Mouse (Mus musculus): ENCODE results near the gene Spatc1l.

Gene Spatc1l

DNA sequence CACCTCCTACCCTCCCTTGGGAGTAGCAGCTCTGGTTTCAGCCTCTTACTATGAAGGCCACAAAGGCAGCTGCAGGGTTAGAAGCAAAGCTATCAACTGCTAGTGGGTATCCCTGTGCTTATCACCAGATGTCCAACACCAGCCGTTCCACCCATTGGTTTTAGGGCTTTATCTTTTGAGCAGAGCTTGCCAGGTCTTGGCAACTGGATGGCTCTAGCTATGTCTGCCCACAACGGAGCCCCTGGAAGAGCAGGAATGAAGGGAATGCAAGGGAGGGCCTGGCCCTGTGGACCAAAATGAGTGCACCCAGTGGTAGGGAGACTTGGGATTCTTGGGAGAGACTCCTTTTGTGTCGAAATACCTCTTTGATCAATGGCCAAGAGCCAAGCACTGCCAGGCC is 40.6 kb downstream of the Spatc1l start:
- no peak for DNase-seq

DNA sequence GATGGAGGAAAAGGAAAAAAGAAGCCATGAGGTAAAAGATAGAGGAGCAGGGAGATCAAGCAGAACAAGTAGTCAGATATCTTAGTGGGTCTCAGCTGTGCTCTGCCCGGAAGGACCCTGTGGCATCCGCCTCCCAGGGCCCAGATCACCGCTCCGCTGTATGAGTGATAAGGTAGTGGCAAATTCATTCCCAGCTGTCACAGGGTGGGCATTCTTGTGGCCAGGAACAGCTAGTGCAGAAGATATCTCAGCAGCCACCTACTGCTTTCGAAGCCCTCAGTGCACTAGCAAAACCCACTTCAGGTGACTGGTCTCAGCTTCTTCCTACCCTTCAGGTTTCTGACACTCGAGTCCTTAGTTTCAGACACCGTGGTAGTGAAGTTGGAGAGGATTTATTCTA is 50.4 kb downstream of the Spatc1l start:
- DNase-seq, result no peak

All from cerebellum, postnatal 25 days (tissue).